In the genomic region with DNA sequence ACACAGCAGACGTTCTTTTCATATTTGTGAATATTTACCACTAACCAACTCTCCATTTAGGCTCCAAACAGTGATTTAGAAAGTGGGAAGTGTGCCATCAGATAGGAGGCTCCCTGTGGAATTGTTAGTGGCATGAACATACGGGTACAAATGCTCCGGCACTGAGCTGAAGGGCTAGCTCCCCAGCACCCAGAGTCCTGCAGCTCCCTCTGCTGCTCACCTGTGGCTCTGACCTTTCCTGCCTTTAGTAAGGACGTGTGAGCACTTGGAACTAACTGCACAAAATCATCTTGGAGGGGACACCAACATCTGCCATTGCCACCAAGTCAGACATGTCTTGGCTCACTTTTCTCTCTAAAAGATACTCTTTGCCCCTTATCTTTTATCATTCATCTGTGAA, we compare ENCODE assay signal across 10 mouse cellular contexts. TPM values are rescaled to one million over a fixed set of nuclear protein-coding genes. Genes with fewer than 3 reads are reported as not detected.
DNase-seq lines count a peak whose midpoint lies in the region; ATAC-seq and TF ChIP-seq lines count a peak whose summit lies in the region.
"Had no signal": no experiment of that assay in that cellular context is flagged by ENCODE, and none has a peak within 500 bp of the region (broad histone marks: within the 10 kb centered on the region; RNA-seq: fewer than 3 reads in every experiment).

No protein-coding gene starts in this region.

- peaks cover 6% of the 10 kb centered on the region; the same call in 1 of the 2 replicates for H3K4me1 ChIP-seq in midbrain, embryonic 14.5 days (ENCODE audit: control insufficient read depth, insufficient read depth, low read length)
- no peaks in the 10 kb centered on the region for H3K4me1 ChIP-seq in midbrain, embryonic 15.5 days
- no peaks in the 10 kb centered on the region for H3K4me1 ChIP-seq in small intestine, adult 2 months (ENCODE audit: control insufficient read depth, insufficient read depth, insufficient read length, low read length)
- peaks cover 4% of the 10 kb centered on the region; the same call in 1 of the 2 replicates for H3K4me1 ChIP-seq in forebrain, embryonic 11.5 days (replicated peaks; ENCODE audit: control insufficient read depth, insufficient read depth, low read length)

- no peaks in the 10 kb centered on the region for H3K27me3 ChIP-seq in midbrain, embryonic 14.5 days (ENCODE audit: control insufficient read depth, insufficient read depth, low read length)
- no peaks in the 10 kb centered on the region for H3K27me3 ChIP-seq in midbrain, embryonic 15.5 days (replicated peaks)
- H3K27me3 ChIP-seq in small intestine, adult 2 months (ENCODE audit: control insufficient read depth, insufficient read depth, low read length) = no peaks in the 10 kb centered on the region
- H3K27me3 ChIP-seq in forebrain, embryonic 11.5 days (ENCODE audit: control insufficient read depth, insufficient read depth, low read length) = no peaks in the 10 kb centered on the region

- DNase-seq in gastrocnemius, adult 2 months = no peak
- DNase-seq in gastrocnemius, adult 18-20 months (ENCODE audit: low spot score) = no peak
- peak; percentile 18 for DNase-seq in midbrain, embryonic 14.5 days
- DNase-seq in brain, adult 2 months (ENCODE audit: low read depth, low spot score) = peak; percentile 20
- DNase-seq in right cerebral cortex, postnatal 10 days (ENCODE audit: low spot score in 2 of 2) = no peak
- no peak for DNase-seq in forebrain, embryonic 11.5 days (ENCODE audit: low spot score)
- DNase-seq: heart, postnatal 4 days; right cerebral cortex, postnatal 14 days had no signal

- no peak overlapping the region for H3K4me3 ChIP-seq in gastrocnemius, adult 2 months
- no peak overlapping the region for H3K4me3 ChIP-seq in midbrain, embryonic 14.5 days (replicated peaks; ENCODE audit: low read depth, low read length)
- no peak overlapping the region for H3K4me3 ChIP-seq in midbrain, embryonic 15.5 days
- no peak overlapping the region for H3K4me3 ChIP-seq in small intestine, adult 2 months (ENCODE audit: low read depth, low read length)
- no peak overlapping the region for H3K4me3 ChIP-seq in forebrain, embryonic 11.5 days (ENCODE audit: low read depth, low read length)

- peak; percentile 21; the same call in 1 of the 2 replicates for TF ChIP-seq CTCF in gastrocnemius, adult 2 months (IDR thresholded peaks at IDR 0.05)
- peak; percentile 37; the same call in 1 of the 2 replicates for TF ChIP-seq CTCF in small intestine, adult 2 months (IDR thresholded peaks at IDR 0.05; ENCODE audit: extremely low read depth, insufficient read length, insufficient replicate concordance, low read depth, low read length)

- ATAC-seq in midbrain, embryonic 14.5 days (ENCODE audit: low FRiP score, low TSS enrichment) = no peak
- ATAC-seq in midbrain, embryonic 15.5 days (replicated peaks) = no peak
- ATAC-seq in forebrain, embryonic 11.5 days (replicated peaks; ENCODE audit: low FRiP score) = no peak

- H3K4me2 ChIP-seq in midbrain, embryonic 14.5 days (ENCODE audit: low read length) = no peak overlapping the region
- no peak overlapping the region for H3K4me2 ChIP-seq in midbrain, embryonic 15.5 days
- no peak overlapping the region for H3K4me2 ChIP-seq in forebrain, embryonic 11.5 days (ENCODE audit: low read depth, low read length, severe bottlenecking)

- H3K9me3 ChIP-seq in midbrain, embryonic 14.5 days (ENCODE audit: control insufficient read depth, low read length) = no peaks in the 10 kb centered on the region
- no peaks in the 10 kb centered on the region for H3K9me3 ChIP-seq in midbrain, embryonic 15.5 days
- H3K9me3 ChIP-seq in forebrain, embryonic 11.5 days (ENCODE audit: control insufficient read depth, low read length) = no peaks in the 10 kb centered on the region

- intact Hi-C loops in gastrocnemius, adult 2 months (cut with DNase I) = no loop called here

- WGBS in midbrain, embryonic 14.5 days = 40% methylated on average over 4 of the region's 4 CpGs
- 34% methylated on average over 4 of the region's 4 CpGs for WGBS in midbrain, embryonic 15.5 days
- WGBS in small intestine, adult 2 months = 51% methylated on average over 4 of the region's 4 CpGs
- 24% methylated on average over 4 of the region's 4 CpGs for WGBS in forebrain, embryonic 11.5 days

- H3K9ac ChIP-seq in midbrain, embryonic 14.5 days (replicated peaks; ENCODE audit: low read length) = no peak overlapping the region
- no peak overlapping the region for H3K9ac ChIP-seq in midbrain, embryonic 15.5 days
- no peak overlapping the region for H3K9ac ChIP-seq in forebrain, embryonic 11.5 days (ENCODE audit: low read length)

- TF ChIP-seq POLR2A in small intestine, adult 2 months (IDR thresholded peaks at IDR 0.05; ENCODE audit: low read depth, low read length) = no peak

- H3K36me3 ChIP-seq in midbrain, embryonic 14.5 days (ENCODE audit: control insufficient read depth, insufficient read depth, low read length) = no peaks in the 10 kb centered on the region
- H3K36me3 ChIP-seq in midbrain, embryonic 15.5 days (replicated peaks) = no peaks in the 10 kb centered on the region
- no peaks in the 10 kb centered on the region for H3K36me3 ChIP-seq in small intestine, adult 2 months (ENCODE audit: control insufficient read depth, insufficient read depth, low read length)
- H3K36me3 ChIP-seq in forebrain, embryonic 11.5 days (ENCODE audit: control insufficient read depth, insufficient read depth, low read length) = no peaks in the 10 kb centered on the region

- no peak overlapping the region for H3K27ac ChIP-seq in gastrocnemius, adult 2 months
- no peak overlapping the region for H3K27ac ChIP-seq in midbrain, embryonic 14.5 days (replicated peaks; ENCODE audit: low read depth, low read length)
- no peak overlapping the region for H3K27ac ChIP-seq in midbrain, embryonic 15.5 days
- no peak overlapping the region for H3K27ac ChIP-seq in small intestine, adult 2 months (ENCODE audit: insufficient read depth, low read depth, low read length)
- H3K27ac ChIP-seq in forebrain, embryonic 11.5 days (ENCODE audit: low read depth, low read length) = no peak overlapping the region

RNA-seq across cellular contexts. Expression of a gene that starts 27.5 kb away (rescaled TPM):
- total RNA-seq in gastrocnemius, adult 2 months (2021) = not detected
- not detected for total RNA-seq in gastrocnemius, adult 18-20 months (2021)
- 0.93 and 1.3 TPM in 2 replicates for polyA plus RNA-seq in midbrain, embryonic 14.5 days (2014; fragmentation: Nextera tagmentation; extraction: Ambion mirVana)
- 1.1 and 1.2 TPM in 2 replicates for polyA plus RNA-seq in midbrain, embryonic 15.5 days (2015; fragmentation: Nextera tagmentation; extraction: Ambion mirVana)
- not detected in 2 replicates for polyA plus RNA-seq in small intestine, adult 2 months (2012; rRNA removed)
- 1.6 and 1.7 TPM in 2 replicates for polyA plus RNA-seq in forebrain, embryonic 11.5 days (2014; fragmentation: Nextera tagmentation; extraction: Ambion mirVana)
- total RNA-seq: heart, postnatal 4 days had no signal

Comparison
In these comparisons a context has a peak if more than half of its experiments do, and no peak if none do; other contexts are left out.
1. DNase-seq: peak in midbrain, embryonic 14.5 days (single experiment) and brain, adult 2 months (single experiment); none in gastrocnemius, adult 2 months (single experiment), gastrocnemius, adult 18-20 months (single experiment), right cerebral cortex, postnatal 10 days (0 of 2) and forebrain, embryonic 11.5 days (single experiment).